Mouse (Mus musculus) telencephalon, adult 2 months (tissue): Measurements from ENCODE around the gene AC140267.1.

ENCODE experiments used
- DNase-seq: peaks from one replicate; pipeline ENCODE4 v3.0.0-alpha.2; 2011; ENCODE audit warnings: low read depth, low spot score

Gene AC140267.1

DNA sequence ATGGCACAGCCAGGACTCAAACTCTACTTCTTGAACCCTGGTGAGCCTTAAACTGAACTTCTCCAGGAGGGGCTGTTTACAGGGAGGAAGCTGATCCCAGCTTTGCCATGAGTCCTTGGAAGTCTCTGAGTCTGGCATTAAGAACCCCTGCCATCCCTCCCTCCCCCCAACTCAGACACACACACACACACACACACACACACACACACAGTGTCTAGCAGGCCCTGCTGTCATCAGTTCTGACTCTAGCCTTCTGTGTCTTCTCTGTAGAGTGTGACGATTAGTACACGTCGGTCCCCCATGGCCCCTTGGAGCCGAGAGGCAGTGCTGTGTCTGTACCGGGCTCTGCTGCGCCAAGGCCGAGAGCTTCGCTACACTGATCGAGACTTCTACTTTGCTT lies at the start of gene AC140267.1:
Gene AC140267.1 (plus strand): TSS at position 301 of the 400 bp plus-strand sequence.
- no peak for DNase-seq

DNA sequence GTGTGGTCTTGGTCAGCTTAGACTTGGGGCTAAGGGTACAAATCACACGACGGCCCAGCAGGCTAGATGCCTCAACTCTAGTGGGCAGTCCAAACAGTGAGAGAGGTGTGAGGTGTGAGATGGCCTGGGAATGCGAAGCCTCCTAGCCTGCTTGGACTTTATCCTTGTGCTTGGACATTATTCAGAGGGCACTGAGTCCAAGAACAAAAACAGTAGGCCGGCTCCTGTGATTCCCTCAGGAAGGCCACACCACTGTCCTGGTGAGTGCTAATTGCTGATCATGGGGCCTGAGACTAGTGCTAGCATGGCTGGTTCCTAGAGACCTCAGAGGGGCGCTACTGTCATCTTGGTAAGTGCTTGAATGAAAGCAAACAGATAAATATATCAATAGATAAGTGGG lies 46.7 kb upstream of the AC140267.1 start:
- DNase-seq: no peak

DNA sequence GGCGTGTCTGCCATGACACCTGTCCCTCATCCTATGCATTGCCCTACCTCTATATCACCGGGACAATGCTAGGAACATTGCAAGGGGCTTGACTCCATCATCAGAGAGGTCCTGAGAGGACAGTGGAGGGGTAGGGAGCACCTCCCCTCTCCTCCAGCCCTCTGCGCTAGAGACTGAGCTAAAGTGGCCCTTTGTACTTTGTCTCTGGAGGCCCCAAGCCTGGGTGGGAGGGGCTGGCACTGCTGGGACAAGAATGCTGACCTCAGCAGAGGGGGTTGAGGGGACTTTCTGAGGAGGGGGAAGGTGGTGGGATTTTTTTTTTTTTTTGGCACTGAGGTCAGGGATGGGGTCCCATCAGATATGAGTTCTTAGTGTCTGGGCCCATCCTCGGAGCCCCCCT lies 45.6 kb upstream of the AC140267.1 start:
- no peak for DNase-seq

- DNase-seq: no peak
Observed at GRCm38 (mm10) chr15:80191585-80192245, 43.9 kb upstream of the AC140267.1 start.

- DNase-seq: no peak
Observed at GRCm38 (mm10) chr15:80192246-80192585, 43.4 kb upstream of the AC140267.1 start.

DNA sequence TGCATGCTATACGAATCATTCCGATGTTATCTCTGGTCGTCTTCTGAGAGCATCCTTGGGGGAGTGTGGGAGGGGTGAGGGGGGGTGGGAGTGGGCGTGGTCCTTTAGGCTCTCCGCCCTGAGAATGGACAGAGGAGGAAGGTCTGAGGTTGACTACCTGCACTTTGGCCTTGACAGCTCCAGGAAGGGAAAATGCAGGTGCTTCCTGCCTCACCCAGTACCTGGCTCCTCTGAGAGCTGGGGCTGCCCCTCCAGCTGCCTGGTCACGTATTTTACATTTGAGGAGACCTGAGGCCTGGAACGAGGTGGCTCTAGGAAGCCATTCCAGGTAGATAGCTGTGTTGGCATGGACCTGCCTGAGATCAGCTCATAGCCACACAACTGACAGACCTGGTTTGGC lies 42.8 kb upstream of the AC140267.1 start:
- no peak for DNase-seq

- DNase-seq: no peak
Observed at GRCm38 (mm10) chr15:80199556-80199955, 36.1 kb upstream of the AC140267.1 start.

DNA sequence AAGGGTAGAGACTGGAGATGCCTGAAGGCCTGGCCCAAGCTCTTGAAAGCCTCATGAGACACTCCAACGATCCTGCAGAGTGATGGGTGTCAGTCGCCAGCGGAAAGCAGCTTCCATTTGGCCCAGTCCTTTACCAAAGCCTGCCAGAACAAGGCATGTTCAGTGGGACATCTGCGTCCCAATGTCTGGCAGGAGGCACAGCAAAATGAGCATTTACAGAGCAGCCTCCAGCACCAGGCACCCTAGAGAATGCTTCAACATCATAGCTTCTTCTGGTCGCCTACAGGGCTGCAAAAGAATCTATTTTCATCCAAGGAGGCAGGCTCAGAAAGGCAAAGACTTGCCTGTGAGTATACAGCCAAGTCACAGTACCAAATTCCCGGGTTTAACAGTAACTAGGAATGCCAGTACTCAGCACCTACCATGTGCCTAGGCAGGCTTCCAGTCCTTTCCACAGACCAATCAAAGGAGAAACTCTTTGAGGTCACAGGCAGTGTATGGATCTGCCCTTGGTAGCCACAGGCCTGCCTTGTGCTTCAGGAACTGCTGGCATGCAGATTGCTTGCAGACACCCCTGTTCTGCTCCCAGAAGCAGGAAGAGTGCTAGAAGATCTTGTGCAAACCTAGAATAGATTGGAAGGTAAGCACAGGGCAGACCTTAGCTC lies 33.4 kb upstream of the AC140267.1 start:
- peak; percentile 84 for DNase-seq

- no peak for DNase-seq
Observed at GRCm38 (mm10) chr15:80203406-80203805, 32.2 kb upstream of the AC140267.1 start.

DNA sequence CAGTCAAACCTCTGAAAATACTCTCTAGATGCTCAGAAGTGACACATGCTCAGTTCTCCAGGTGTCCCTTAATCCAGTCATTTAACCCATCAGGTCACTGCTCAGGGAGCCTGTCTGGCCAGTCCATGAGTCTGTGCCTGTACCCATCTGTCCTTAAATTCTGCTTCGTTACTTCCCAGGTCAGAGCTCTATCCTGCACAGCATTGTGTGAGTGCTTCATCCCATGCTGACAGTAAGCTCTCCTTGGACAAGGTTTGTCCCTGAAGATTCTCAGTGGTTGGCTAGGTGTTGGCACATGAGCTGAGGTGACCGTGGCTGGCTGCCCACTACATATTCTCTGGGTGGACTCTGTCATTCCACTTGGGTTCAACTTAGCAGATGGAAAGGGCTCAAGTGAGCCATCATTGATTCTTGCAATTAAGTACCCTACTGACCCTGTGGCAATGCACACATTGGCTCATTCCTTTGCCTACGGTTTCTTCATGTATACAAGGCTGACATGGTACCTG lies 29.5 kb upstream of the AC140267.1 start:
- no peak for DNase-seq

DNA sequence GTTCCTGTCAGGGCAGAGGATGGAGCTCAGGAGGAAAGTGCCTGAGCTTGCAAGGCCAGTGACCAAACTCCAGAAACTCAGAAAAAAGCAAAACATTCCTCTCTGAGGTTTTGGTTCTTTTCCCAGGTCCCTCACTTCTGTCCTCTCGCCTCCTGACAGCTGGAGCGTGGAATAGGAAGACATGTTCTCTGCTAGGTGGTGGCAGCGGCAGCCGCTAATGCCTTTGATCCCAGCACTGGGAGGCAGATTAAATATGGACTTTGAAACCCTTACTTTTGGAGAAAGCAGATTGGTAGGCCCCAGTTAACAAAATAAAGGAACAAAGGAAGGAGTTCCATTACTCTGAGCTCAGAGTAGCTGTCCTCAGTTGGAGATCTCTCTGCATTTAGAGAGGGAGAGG lies 27.2 kb upstream of the AC140267.1 start:
- no peak for DNase-seq

DNA sequence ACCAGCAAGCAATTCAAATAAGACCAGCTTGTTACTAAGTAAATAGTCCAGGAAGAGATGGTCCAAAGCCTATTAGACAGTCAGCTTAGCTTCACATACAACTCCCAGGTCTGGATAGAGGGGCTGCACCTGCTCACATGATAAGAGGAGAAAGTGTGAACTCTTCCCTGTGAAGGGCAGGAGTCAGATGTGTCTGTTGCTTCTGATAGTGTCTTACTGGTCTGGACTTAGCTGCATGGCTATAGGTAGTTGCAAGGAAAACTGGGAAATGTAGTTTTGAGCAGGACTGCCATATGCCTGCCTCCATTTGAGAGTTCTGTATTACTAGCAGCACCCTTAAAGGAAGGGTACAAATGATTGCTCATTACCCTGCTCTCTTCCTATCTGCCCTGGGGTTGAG lies 21.9 kb upstream of the AC140267.1 start:
- DNase-seq: no peak

- DNase-seq: no peak
Observed at GRCm38 (mm10) chr15:80215716-80216479, 19.7 kb upstream of the AC140267.1 start.

DNA sequence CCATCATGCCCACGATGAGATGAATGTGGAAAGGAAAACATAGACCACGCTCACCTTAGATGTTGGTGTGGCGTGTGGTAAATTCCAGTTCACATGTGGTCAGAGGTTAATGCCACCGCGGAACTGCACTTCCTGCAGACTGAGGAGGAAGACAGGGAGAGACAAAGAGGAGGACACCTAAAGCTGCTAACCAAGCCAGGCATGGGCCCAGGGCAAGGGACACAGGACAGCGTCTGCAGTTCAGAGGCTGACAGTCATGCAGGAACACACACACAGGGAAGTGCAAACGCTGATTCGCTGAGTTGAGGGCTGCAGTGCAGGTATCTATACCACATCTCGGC lies 19.2 kb upstream of the AC140267.1 start:
- no peak for DNase-seq

DNA sequence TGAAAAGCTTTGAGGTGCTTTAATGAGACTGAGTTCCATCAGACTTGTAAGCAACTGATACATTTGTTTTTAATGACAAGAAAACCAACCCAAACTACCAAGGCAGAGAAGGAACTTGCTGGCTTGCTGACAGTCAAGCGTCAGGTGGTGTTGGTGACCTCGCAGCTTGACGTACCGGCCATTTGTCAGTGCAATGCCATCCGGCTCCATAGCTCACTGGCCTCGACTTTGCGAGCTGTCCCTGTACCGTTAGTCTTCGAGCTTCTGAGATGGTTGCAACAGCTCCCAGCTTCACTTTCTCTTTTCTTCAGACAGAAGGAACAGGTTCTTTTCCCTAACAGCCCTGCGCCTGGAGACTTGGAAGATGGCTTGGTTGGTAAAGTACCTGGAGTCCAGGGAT lies 18.2 kb upstream of the AC140267.1 start:
- DNase-seq: no peak

DNA sequence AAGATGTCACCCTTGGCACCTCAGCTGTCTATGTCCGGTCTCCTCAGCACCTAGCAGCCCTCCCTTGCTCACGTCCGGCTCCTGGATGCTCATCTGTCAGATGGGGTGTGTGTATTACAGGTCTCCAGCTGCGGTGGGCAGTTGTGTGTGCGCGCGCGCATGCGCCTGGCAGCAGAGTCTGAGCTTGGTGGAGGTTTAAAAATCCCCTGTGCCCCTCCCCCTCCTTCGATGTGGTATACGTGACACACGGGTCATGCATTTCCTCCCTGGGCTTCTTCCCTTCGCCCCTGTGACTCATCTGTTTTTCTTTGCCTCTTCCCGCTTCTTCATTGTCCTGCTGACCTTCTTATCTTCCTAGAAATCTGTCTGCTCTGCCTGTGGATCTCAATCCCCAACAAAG lies 16.4 kb upstream of the AC140267.1 start:
- DNase-seq: no peak

DNA sequence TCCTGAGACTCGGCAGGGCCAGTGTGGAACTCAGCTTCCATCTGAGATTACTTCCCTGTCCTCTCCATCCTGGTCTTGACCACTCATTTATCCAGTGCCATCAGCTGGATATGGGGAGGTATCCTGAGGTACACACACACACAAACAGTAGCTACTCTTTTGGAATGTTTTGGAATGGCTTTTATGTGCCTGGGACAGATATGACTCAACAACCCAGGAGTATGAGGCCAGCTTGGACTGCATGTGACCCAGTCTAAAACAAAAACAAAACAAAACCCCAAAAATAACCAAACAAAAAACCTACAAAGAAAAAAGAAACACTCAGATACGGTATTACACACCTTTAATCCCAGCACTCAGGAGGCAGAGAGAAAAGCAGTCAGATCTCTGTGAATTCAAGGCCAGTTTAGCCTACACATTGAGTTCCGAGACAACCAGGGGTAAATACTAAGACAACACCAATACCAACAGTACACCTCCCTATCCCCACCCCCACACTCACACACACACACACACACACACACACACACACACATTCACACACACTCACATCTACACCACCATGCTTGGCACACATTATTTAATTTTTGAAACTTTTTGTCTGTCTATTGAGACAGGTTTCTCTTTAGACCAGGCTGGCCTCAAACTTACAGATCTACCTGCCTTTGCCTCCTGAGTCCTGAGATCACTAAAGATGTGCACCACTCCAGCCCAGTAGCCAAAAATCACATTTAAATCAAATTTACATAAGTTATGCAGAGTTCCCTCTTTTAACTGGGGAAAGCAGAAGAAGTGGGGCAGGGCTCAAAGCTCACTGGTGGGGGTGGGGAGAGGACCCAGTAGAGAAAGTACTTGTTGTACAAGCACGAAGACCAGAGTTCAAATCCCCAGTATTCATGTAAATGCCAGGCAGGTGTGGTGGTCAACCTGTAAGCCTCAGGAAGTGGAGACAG lies 15.7 kb upstream of the AC140267.1 start:
- no peak for DNase-seq

GRCm38 (mm10) chr15:80221031-80221430 lies 14.6 kb upstream of the AC140267.1 start:
- DNase-seq: no peak

DNA sequence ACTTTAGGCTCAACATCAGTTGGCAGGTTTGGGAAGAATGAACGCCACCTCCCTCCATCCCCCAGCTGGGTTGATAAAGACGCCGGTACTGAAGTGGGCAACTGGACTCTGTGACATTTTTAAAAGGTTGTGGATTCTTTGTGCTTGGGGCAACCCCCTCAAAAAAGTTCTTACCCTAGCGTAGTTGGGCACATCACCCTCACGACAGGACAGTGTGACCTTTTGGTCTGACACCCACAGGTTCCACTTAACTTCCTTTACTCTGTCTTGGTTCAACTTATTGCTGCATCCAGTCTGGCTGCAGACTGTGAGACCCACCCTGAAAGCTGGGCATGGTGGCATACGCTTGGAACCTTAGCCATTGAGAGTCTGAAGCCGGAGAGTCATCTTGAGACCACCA lies 11.9 kb upstream of the AC140267.1 start:
- no peak for DNase-seq

DNA sequence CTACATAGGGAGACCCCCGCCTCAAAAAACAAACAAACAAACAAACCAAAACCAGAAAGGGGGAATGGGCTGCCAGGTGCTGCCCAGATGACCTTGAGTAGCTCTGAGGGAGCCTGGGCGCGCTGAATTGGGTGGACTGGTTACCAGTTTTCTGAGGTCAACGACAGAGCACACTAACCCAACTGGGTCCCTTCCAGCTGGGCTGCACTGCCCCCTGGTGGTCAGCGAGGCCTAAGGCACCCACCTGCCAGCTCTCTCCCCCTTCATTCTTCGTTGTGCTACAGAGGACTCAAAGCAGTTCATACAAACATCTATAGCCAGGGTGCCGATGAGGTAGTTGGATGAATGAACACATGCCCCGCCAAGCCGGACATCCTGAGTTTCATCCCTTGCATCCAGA lies 10.4 kb upstream of the AC140267.1 start:
- DNase-seq: no peak

GRCm38 (mm10) chr15:80225796-80226195 lies 9.8 kb upstream of the AC140267.1 start:
- no peak for DNase-seq
